Mouse (Mus musculus) lung, postnatal 14 days (tissue): Measurements from ENCODE around the gene Homer3.
A peak's percentile ranks its signal among the peaks of the same experiment; 100 is the strongest.

Experiments
- DNase-seq: peaks from one replicate; pipeline ENCODE4 v3.0.0; 2021

The Homer3 gene

DNA sequence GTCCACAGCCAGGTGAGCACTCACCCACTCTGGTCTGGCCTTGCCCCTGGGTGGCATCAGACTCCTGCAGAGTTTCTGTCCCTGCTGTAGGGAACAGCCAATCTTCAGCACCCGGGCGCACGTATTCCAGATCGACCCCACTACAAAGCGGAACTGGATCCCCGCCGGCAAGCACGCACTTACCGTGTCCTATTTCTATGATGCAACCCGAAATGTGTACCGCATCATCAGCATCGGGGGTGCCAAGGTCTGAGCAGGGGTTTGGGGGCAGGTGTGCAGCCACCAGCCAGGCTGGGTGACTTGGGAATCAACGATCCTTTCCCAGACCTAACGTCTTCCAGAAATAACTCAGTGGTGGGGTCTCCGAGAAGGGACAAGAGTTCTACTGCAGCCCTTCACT is 2.7 kb downstream of the Homer3 start:
- no peak for DNase-seq

DNA sequence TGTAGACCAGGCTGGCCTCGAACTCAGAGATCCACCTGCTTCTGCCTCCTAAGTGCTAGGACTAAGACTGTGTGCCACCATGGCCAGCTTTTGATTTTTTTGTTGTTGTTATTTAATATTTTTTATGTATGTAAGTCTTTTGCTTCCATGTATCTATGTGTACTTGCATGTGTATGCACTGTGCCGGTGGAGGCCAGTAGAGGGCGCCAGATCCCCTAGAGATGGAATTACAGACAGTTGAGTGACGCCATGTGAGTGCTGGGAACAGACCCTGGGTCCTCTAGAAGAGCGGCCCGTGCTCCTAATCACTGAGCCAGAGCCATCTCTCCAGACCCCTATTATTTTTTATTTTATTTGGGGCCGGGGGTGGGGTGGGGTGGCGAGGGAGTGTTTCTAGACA is 4.1 kb downstream of the Homer3 start:
- no peak for DNase-seq

DNA sequence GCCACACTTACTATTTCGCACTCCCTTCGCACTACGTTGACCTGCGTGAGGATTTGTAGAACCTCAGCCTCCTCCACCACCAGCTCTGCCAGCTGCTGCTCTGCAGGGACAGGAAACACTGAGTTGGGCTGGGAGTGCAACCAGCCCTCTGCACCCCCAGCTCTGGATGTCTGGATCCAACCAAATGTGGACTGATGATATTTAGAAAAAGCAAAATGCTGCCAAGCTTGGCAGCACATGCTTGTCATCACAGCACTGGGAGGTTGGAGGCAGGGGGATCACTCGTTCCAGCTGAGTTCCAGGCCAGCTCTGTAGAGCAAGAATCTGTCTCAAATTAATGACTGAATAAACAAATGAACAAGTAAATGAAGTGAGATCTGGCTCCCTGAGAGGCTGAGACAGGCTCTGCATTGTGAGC is 11.4 kb downstream of the Homer3 start:
- peak; percentile 54 for DNase-seq

DNA sequence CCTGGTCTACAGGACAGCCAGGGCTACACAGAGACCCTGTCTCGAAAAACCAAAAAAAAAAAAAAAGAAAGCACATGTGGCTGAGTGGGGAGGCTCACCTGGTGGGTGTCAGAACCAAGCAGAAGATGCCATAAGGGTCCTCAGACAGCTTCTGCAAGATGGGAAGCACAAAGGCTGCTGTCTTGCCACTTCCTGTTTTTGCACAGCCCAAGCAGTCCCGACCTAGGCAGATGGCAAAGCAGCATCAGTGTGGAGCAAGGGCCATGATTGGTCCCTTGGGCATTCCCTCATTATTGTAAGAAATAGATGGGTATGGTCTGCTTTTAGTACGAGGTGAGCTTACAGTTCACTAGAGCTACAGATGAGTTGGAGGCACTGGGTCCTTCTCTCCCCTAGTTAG is 18.3 kb downstream of the Homer3 start:
- no peak for DNase-seq

DNA sequence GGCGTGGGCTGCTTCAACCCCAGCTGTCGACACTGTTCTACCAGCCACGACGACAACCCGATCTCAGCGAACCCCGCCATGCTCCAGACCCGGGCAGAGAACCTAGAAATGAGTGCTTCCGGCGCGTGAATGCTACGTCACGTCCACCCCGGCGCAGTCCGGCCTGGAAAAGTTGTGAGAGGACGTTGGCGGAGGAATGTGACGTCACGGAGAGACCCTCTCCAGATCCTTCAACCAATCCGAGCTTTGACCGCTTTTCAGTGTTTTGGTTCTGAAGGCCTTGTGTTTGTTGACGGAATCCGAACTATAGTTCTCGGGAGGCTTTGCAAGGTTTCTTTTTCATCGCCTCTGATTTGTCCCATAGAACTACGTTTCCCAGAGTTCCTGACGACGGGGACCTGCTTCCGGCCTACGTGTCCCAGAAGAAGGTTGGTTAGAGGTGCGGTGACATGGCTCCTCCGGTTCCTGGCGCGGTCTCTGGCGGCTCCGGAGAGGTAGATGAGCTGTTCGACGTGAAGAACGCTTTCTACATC is 19.8 kb downstream of the Homer3 start, which contains the start of the genes Ddx49 and Cope:
TSS of gene Ddx49 (minus strand) at position 132 of the 533 bp plus-strand sequence.
TSS of gene Cope (plus strand) at position 161 of the 533 bp plus-strand sequence.
- DNase-seq = peak; percentile 93

DNA sequence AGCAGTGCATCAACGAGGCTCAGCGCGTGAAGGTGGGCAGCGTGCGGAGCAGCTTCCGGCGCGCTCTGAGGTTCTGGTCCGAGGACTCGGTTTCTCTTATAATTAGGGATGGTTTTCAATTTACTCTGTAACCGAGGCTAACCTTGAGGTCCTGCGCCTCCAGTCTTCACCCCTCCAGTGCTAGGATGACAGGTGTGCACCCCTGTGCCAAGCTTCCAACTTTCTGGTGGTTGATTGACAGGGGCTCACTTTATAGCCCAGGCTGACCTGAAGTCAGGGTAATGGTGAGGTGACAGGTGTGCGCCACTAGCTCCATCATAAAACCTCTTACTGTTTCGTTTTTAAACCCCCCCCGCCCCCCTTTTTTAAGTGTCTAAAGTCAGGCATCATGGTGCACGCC is 20.3 kb downstream of the Homer3 start:
- no peak for DNase-seq

DNA sequence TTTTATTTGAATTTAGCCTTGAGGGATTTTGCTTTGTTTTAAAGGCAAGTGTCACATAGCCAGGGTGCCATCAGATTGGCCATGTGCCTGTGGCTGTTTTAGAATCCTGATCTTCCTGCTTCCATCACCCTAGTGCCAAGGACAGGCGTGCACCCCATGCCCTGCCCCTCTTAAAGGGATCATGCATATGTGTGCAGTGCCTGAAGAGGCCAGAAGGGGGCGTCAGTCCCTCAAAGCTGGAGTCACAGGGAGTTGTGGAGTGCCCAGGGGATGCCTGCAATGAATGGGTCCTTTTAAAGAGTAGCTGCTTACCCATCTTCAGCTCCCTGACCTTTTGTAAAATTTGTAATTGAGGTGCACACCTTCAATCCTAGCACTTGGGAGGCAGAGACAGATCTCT is 26.7 kb downstream of the Homer3 start:
- no peak for DNase-seq

DNA sequence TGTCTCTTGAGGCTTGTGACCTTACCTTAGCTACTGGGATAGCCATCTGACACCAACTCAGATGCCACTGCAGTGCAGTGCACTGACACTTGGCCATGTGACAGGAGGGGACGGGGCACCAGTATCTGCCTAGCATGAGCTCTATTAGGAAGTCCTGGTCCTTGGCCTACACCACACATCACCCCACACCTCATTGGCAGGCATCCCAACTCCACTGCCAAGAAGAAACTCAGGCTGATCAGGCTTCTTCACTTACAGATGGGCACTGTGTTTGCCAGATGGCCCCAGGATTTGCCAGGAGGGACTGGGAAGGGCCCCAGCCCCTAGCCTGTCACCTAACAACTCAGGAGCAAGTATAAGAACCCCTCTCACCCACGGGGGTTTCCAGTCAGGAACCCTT is 30.8 kb downstream of the Homer3 start:
- no peak for DNase-seq

DNA sequence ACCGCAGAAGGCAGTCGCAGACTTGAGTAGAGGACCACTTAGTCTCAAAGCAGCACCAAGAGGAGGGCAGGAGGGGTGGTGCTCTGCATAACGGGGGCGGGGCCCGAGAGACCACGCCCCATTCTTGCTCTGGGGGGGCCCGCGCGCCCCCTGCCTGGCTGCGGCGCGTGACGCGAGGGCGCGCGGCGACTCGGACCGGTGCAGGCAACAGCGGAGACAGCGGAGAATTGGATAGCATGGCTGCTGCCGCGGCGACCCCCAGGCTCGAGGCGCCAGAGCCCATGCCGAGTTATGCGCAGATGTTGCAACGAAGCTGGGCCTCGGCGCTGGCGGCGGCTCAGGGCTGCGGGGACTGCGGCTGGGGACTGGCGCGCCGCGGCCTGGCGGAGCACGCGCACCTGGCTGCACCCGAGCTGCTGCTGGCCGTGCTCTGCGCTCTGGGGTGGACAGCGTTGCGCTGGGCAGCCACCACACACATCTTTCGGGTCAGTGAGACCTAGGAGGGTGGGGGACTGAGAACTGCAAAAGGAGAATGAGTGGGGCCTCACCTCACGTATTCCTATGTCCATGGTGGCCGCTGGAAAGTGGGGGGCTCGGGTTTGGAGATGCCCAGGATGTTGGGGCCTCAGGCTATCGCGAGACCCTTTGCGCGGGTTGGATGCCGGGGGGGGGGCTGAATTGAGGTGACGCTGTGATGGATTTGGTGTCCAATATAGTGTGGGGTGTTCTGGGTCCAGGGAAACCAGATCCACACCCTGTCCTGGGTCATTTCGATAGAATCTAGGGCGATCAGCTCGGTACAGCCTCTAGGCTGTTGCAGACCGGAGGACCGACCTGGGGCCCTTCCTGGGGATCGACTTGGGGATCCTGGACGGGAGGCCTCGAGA is 33.2 kb downstream of the Homer3 start, which contains the start of gene Cers1:
TSS of gene Cers1 (plus strand) at position 152 of the 887 bp plus-strand sequence.
- DNase-seq = peak; percentile 59

DNA sequence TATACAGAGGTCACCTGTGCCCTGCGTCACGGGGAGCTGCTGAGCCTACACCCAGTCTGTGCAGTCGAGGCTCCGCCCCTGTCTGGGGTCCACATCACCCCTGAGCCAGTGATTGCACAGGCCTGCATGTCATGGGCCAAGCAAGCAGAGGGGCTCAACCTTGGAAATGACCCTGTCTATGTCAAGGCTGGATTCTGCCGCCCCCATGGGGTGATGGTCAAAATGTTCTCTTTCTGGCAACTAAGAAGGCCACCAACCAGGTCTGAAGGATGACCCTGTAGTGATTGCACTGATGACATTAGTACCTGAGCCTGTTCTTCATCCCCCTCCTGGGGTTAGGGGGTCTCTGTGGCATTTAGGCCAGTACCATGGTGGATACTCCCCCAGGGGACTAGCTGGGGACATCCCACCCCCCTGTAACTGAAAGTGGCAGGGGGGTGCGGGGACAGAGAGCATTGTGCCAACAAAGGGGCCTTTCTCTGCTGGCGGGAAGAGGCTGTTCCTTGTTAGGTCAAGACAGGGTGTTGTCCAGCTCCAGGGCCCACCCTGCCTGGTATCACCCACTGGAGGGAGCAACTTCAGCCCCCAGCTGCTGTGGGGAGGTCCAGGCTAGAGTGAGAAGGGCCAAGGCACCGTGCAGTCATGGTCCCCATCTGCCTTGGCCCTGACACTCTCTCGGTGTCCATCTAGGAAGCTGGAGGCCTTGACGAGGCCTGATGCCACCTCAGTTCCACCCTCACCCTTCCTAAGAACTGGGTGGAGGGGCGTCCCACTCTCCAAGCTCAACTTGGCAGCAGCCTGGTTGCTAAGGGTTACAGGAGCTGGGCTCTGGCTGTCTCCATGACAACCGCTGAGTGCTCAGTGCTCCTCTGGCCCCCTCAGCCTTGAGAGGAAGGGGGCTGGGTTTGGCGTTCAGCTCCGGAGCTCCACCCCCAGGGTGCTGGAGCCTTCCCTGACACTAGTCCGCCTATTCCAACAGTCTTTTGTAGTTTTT is 34.2 kb downstream of the Homer3 start:
- peak; percentile 31 for DNase-seq

DNA sequence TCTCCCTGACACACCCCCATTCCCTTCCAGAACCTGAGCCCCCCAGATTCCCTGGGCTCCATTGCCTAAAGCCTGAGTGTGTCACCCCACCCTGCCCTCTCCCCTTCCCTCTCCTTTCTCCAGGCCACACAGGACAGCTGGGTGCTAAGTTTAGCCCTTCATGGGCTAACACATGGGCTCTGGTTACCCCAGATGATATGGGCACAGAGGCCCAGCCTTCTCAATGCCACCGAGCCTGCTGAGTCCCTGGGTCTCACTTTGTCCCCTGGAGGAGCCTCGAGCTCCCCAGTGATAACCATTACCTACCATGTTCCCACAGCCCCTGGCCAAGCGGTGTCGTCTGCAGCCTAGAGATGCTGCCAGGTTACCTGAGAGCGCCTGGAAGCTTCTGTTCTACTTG is 35.2 kb downstream of the Homer3 start:
- DNase-seq = no peak

DNA sequence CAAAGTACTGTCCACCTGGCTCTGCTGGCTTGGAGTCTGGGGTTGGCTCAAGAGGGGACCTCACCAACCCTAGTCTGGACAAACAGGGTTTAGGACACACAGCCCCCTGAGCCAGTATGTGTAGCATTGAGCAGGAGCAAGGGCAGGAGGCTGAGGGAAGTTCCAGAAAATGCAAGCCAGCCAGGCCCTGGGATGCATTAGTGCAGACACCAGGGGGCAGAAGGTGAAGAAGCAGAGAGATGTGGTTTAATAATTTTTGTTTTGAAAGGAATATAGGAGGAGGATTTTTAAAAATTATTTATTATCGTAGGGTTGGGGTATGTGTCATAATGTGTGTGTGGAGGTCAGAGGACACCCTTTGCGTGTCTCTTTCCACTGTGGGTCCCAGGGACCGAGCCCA is 41.1 kb downstream of the Homer3 start:
- no peak for DNase-seq

DNA sequence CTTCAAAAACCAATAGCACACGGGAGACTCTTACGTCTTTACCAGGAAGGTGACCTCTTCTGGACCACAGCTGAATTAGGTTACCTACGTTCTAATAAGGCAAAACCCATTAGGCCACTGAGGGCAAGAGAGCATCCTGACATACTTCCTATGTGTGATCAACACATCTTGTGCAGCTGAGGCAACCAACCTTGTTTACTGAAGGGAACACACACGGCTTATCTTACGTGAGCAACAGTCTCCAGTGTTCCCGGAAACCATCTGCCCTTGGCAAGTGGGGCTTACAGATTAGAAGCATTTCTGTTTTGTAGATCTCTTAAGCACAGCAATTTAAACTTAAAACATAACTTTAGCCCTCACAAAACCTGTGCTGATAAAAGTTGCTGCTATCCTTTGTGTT is 44.9 kb downstream of the Homer3 start:
- no peak for DNase-seq

DNA sequence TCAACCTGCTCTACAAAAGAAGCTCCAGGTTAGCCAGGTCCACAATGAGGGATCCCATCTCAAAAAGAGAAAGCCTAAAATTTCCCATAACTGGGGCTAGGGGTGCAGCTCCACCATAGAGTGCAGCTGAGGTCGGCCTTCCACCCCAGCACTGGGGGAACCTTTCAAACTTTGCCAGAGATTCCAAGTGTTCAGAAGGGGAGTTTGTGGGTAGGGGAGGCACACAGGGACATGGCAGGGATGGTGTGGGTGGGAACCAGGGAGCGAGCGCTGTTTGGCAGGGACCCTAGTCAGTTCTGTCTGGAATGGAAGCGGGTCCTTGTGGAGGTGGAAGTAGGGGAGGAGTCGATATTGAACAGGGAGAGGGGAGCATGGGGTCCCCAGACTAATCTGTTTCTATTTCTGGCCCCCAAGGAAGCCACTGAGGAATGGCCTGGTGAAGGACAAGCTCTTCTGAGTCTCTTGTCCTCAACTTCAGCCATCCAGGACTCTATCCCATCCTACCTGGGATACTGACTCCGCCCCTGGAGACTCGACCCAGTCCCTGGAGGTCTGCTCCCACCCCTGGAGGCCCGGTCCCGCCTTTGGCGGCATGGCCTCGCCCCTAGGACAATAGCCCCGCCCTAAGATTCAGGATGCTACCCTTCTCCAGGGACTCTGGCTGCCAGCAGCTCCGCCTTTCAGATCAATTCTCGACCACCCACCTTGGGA is 46.7 kb downstream of the Homer3 start, which contains the start of gene Gdf1:
TSS of gene Gdf1 (plus strand) at position 694 of the 711 bp plus-strand sequence.
- no peak for DNase-seq

DNA sequence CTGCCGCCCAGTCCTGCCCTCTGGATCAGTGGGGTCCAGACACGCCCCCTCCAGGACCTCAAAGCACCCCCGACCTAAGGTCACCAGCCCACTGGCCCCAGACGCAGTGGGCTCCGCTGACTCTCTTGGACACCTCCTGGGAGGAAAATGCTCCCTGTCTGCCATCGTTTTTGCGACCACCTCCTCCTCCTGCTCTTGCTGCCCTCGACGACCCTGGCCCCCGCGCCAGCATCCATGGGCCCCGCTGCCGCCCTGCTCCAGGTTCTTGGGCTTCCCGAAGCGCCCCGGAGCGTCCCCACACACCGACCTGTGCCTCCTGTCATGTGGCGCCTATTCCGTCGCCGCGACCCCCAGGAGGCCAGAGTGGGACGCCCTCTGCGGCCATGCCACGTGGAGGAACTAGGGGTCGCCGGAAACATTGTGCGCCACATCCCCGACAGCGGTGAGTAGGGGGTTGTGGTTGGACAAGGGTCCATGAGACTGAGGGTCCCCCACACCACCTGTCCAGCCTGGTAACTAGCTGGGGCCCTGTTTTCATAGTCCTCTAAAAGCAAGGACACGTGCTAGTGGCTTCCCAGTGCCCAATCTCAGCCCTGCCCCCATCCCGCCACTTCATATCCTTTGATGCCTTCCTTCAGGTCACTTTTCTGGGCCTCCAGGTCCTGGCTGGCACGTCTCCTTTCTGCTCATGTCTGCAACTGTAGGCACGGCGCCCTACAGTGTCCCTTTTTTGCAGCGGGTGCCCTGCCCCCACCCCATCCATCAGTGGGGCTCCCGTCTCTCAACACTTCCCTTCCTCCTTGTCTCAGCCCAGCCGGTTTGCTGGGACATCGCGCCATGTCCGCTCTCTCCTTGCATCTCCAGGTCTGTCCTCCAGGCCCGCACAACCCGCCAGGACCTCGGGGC is 47.5 kb downstream of the Homer3 start:
- no peak for DNase-seq

DNA sequence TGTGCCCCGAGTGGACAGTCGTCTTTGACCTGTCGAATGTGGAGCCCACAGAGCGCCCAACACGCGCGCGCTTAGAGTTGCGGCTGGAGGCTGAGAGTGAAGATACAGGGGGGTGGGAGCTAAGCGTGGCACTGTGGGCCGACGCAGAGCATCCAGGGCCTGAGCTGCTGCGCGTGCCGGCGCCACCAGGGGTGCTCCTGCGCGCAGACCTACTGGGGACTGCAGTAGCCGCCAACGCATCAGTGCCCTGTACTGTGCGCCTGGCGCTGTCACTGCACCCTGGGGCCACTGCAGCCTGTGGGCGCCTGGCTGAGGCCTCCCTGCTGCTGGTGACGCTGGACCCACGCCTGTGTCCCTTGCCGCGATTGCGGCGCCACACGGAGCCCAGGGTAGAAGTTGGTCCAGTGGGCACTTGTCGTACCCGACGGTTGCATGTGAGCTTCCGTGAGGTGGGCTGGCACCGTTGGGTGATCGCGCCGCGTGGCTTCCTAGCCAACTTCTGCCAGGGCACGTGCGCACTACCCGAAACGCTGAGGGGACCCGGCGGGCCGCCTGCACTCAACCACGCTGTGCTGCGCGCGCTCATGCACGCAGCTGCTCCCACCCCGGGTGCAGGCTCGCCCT is 48.2 kb downstream of the Homer3 start:
- no peak for DNase-seq

DNA sequence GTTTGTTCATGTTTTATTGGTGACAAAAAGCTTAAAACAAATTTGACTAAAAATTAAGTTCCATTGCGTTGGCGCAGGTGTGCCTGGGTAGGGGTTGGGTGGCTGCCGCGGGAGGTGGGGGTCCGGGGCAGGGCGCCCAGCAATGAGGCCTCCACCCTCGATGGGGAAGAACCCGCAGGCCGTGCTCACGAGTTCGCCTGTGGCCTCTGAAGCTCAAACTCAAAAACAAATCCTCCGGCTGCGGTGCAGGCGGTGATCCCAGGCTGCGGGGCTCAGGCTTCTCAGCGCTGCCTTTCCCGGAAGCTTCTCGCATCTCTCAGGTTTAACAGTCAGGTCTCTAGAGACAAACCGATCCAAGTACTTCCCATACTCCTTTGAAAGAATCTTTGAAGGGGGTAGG is 48.9 kb downstream of the Homer3 start:
- DNase-seq = no peak

DNA sequence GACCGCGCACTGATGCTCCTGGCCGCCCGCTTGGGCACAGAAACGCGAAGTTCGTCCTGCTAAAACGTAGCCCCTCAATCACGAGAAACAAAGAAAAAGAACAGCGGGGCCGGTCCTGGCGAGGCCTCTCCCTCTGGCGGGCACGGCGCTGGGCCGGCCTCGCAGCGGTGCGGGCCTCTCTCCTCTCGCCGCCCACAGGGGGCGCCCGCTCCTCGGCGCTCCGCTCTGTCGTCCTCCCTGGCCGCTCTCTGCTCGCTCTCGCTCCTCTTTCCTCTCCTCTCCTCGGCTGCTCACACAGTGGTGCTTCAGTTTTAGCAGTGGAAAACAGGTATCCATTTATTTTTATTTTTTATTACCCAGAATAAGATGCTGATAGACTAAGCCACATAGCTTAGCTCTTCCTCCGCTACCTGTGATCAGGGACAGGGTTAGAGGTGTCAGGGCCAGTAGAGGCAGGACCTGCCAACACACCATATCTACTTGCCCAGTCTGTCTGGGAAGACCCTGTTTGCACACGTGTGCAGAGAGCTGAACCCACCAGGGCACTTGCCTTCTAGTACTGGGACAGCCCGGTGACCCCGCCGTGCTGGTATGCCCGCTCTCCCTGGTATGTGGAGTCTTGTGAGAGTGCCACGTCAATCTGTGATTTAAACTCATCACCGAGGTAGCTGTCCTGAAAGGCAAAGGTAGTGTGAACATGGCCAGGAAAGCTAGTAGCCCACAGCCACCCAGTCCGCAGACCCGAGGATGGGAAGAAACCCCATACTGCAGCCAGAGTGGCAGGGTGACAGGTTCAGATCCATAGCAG is 49.6 kb downstream of the Homer3 start:
- DNase-seq = peak; percentile 72

DNA sequence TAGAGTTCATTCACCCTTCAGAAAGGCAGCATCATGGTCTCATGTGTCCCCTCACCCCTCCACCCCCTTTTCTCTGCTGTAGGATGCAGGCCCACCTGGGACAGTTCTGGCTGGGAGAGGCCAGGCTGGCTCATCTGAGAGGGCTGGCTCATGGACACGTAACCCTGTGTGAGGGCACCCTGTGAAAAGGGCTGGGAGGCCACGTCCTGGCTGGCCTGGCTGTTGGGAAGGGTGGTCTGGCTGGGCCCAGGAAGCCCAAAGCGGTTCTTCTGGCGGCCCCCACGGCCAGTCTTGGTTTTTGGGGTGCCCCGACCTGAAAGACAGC is 50.2 kb downstream of the Homer3 start:
- DNase-seq = no peak

DNA sequence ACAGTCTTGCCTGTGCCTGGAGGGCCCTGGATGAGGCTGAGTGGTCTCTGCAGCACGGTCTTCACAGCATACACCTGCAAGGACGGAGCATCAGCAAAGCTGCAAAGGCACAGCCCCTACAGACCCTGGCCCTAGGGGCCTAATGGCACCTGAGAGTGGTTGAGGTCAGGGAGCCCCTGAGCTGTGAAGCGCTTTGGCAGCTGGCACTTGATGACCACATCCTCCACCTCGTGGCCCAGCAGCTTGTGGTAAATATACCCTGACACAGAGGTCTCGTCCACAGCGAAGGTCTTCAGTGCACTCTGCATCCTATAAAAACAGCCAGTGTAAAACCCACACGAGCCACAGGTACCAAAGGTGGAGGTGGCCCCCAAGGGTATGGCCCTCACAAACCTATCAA is 56.3 kb downstream of the Homer3 start:
- DNase-seq = no peak
